Mouse (Mus musculus) stomach, postnatal 0 days (tissue): ENCODE measurements around the gene Mdga2. TPM values are rescaled to one million over a fixed set of nuclear protein-coding genes. Genes with fewer than 3 reads are reported as not detected.

Experiments used
- ATAC-seq: fragments of 200-750 bp; cut with Nextera tagmentation; 2 replicates; pipeline ENCODE4 v1.8.0; 2017; ENCODE audit not compliant: low FRiP score, low TSS enrichment
- DNase-seq: peaks from one replicate; pipeline ENCODE4 v3.0.0-alpha.2; 2016; ENCODE audit warnings: low spot score
- H3K27ac ChIP-seq: fragments of 300-500 bp; sonication (generic); replicated peaks from 2 replicates; pipeline ENCODE4 v1.5.1; 2014; ENCODE audit warnings: mild to moderate bottlenecking, control low read depth
- H3K27me3 ChIP-seq: fragments of 300-500 bp; sonication (generic); 2 replicates; pipeline ENCODE4 v1.6.1; 2014; ENCODE audit warnings: low read length; ENCODE audit not compliant: control insufficient read depth, insufficient read depth
- H3K36me3 ChIP-seq: fragments of 300-500 bp; sonication (generic); 2 replicates; pipeline ENCODE4 v1.6.1; 2014; ENCODE audit warnings: low read length, mixed read lengths; ENCODE audit not compliant: control insufficient read depth, insufficient read depth
- H3K4me1 ChIP-seq: fragments of 300-500 bp; sonication (generic); replicated peaks from 2 replicates; pipeline ENCODE4 v1.6.1; 2014; ENCODE audit warnings: antibody characterized with exemption; ENCODE audit not compliant: control insufficient read depth, insufficient read depth
- H3K4me2 ChIP-seq: fragments of 300-500 bp; sonication (generic); replicated peaks from 2 replicates; pipeline ENCODE4 v1.6.1; 2014; ENCODE audit warnings: low read depth, mild to moderate bottlenecking, control low read depth, moderate library complexity
- H3K4me3 ChIP-seq: fragments of 300-500 bp; sonication (generic); 2 replicates; pipeline ENCODE4 v1.5.1; 2014; ENCODE audit warnings: low read depth, low read length, control low read depth
- H3K9ac ChIP-seq: fragments of 300-500 bp; sonication (generic); 2 replicates; pipeline ENCODE4 v1.6.1; 2014; ENCODE audit warnings: mild to moderate bottlenecking, low read length, control low read depth, mixed read lengths
- H3K9me3 ChIP-seq: fragments of 300-500 bp; sonication (generic); 2 replicates; pipeline ENCODE4 v1.6.1; 2016; ENCODE audit warnings: low read length; ENCODE audit not compliant: control insufficient read depth
- CTCF ChIP-seq: IDR thresholded peaks from 2 replicates; pipeline ENCODE4 v1.5.1; 2016; ENCODE audit warnings: antibody characterized with exemption, low read depth, mild to moderate bottlenecking, moderate library complexity
- EP300 ChIP-seq: optimal IDR thresholded peaks from 2 replicates; pipeline ENCODE3; 2016; ENCODE audit warnings: antibody characterized with exemption
- WGBS: fragments of 180-500 bp; shearing (Covaris S2); extraction: QIAGEN DNeasy Blood & Tissue Kit; methylation state at CpG from one replicate; pipeline ENCODE4 v1.1.7; 2014; 5-methylcytosine and 5-hydroxymethylcytosine counted together
- polyA plus RNA-seq: library from polyadenylated mRNA; unstranded; fragments of >200 nt; fragmentation: Nextera tagmentation; extraction: Ambion mirVana; gene quantifications from 2 replicates; pipeline ENCODE4 v1.2.1, GENCODE M21; 2015

The Mdga2 gene
- polyA plus RNA-seq, 1 experiment from 2014 or later, result 0.45 TPM

GRCm38 (mm10) chr12:66524973-66525372 is 697.4 kb downstream of the Mdga2 start:
- TF ChIP-seq CTCF, result no peak
- no peak for TF ChIP-seq EP300
- no peak for DNase-seq
- H3K9me3 ChIP-seq, result no peaks in the 10 kb centered on the region
- no peaks in the 10 kb centered on the region for H3K27me3 ChIP-seq
- H3K4me1 ChIP-seq, result no peaks in the 10 kb centered on the region
- ATAC-seq, result no peak
- H3K27ac ChIP-seq, result no peak overlapping the region
- no peak overlapping the region for H3K4me3 ChIP-seq
- no peak overlapping the region for H3K4me2 ChIP-seq
- no peaks in the 10 kb centered on the region for H3K36me3 ChIP-seq
- H3K9ac ChIP-seq, result no peak overlapping the region
- 31% methylated on average over 2 of the region's 2 CpGs for WGBS

GRCm38 (mm10) chr12:66499258-66499657 is 723.1 kb downstream of the Mdga2 start:
- no peak for TF ChIP-seq CTCF
- ATAC-seq (no peak), DNase-seq (no peak)
- Histone ChIP-seq H3K27ac (no peak overlapping the region), H3K9me3 (no peaks in the 10 kb centered on the region), H3K4me1 (no peaks in the 10 kb centered on the region), H3K36me3 (no peaks in the 10 kb centered on the region), H3K27me3 (no peaks in the 10 kb centered on the region), H3K4me2 (no peak overlapping the region), H3K4me3 (no peak overlapping the region), H3K9ac (no peak overlapping the region)
- WGBS, result 53% methylated on average over 4 of the region's 4 CpGs

- no peak for DNase-seq
- TF ChIP-seq EP300 (no peak), CTCF (no peak)
- ATAC-seq, result no peak
- H3K9ac ChIP-seq, result no peak overlapping the region
- H3K4me2 ChIP-seq, result no peak overlapping the region
- H3K27ac ChIP-seq, result no peak overlapping the region
- no peaks in the 10 kb centered on the region for H3K36me3 ChIP-seq
- H3K4me1 ChIP-seq, result no peaks in the 10 kb centered on the region
- 41% methylated on average over 4 of the region's 4 CpGs for WGBS
- H3K4me3 ChIP-seq, result no peak overlapping the region
- H3K9me3 ChIP-seq, result no peaks in the 10 kb centered on the region
- H3K27me3 ChIP-seq, result no peaks in the 10 kb centered on the region
Measured at GRCm38 (mm10) chr12:66470868-66471267, 751.5 kb downstream of the Mdga2 start.

GRCm38 (mm10) chr12:66470243-66470863 is 752.0 kb downstream of the Mdga2 start:
- no peak overlapping the region for H3K9ac ChIP-seq
- no peaks in the 10 kb centered on the region for H3K4me1 ChIP-seq
- no peaks in the 10 kb centered on the region for H3K27me3 ChIP-seq
- no peak overlapping the region for H3K4me3 ChIP-seq
- no peak for TF ChIP-seq CTCF
- TF ChIP-seq EP300, result no peak
- no peak for DNase-seq
- no peak overlapping the region for H3K4me2 ChIP-seq
- no peaks in the 10 kb centered on the region for H3K9me3 ChIP-seq
- no peak overlapping the region for H3K27ac ChIP-seq
- WGBS, result 86% methylated on average over 8 of the region's 8 CpGs
- no peaks in the 10 kb centered on the region for H3K36me3 ChIP-seq
- ATAC-seq, result no peak

- no peaks in the 10 kb centered on the region for H3K27me3 ChIP-seq
- H3K36me3 ChIP-seq, result no peaks in the 10 kb centered on the region
- no peak overlapping the region for H3K9ac ChIP-seq
- H3K4me2 ChIP-seq, result no peak overlapping the region
- DNase-seq (no peak), ATAC-seq (no peak)
- no peaks in the 10 kb centered on the region for H3K4me1 ChIP-seq
- H3K9me3 ChIP-seq, result no peaks in the 10 kb centered on the region
- 95% methylated on average over 3 of the region's 3 CpGs for WGBS
- no peak overlapping the region for H3K27ac ChIP-seq
- H3K4me3 ChIP-seq, result no peak overlapping the region
- TF ChIP-seq CTCF (no peak), EP300 (no peak)
Measured at GRCm38 (mm10) chr12:66465516-66465915, 756.8 kb downstream of the Mdga2 start.

- DNase-seq (no peak), ATAC-seq (no peak)
- no peak overlapping the region for H3K4me3 ChIP-seq
- no peaks in the 10 kb centered on the region for H3K9me3 ChIP-seq
- H3K27ac ChIP-seq, result no peak overlapping the region
- 55% methylated on average over 2 of the region's 2 CpGs for WGBS
- H3K36me3 ChIP-seq, result no peaks in the 10 kb centered on the region
- no peak for TF ChIP-seq EP300
- TF ChIP-seq CTCF, result no peak
- no peak overlapping the region for H3K4me2 ChIP-seq
- H3K27me3 ChIP-seq, result no peaks in the 10 kb centered on the region
- H3K4me1 ChIP-seq, result no peaks in the 10 kb centered on the region
- no peak overlapping the region for H3K9ac ChIP-seq
Measured at GRCm38 (mm10) chr12:66443340-66443739, 779.0 kb downstream of the Mdga2 start.
